Mouse (Mus musculus) stomach, embryonic 15.5 days (tissue): ENCODE measurements around the gene Ap3d1. TPM values are rescaled to one million over a fixed set of nuclear protein-coding genes. Genes with fewer than 3 reads are reported as not detected.

Experiments
- ATAC-seq: fragments of 200-750 bp; cut with Nextera tagmentation; 2 replicates; pipeline ENCODE4 v1.8.0; 2017; ENCODE audit warnings: low read depth, moderate number of reproducible peaks, moderate TSS enrichment; ENCODE audit not compliant: insufficient read depth, low FRiP score
- H3K27ac ChIP-seq: fragments of 300-500 bp; sonication (generic); 2 replicates; pipeline ENCODE4 v1.5.1; 2015; ENCODE audit warnings: mild to moderate bottlenecking, inconsistent platforms
- H3K27me3 ChIP-seq: fragments of 300-500 bp; sonication (generic); replicated peaks from 2 replicates; pipeline ENCODE4 v1.6.1; 2015; ENCODE audit warnings: inconsistent platforms
- H3K36me3 ChIP-seq: fragments of 300-500 bp; sonication (generic); 2 replicates; pipeline ENCODE4 v1.6.1; 2015; ENCODE audit warnings: inconsistent platforms
- H3K4me1 ChIP-seq: fragments of 300-500 bp; sonication (generic); 2 replicates; pipeline ENCODE4 v1.6.1; 2015; ENCODE audit warnings: inconsistent platforms
- H3K4me2 ChIP-seq: fragments of 300-500 bp; sonication (generic); 2 replicates; pipeline ENCODE4 v1.6.1; 2015; ENCODE audit warnings: mild to moderate bottlenecking, inconsistent platforms
- H3K4me3 ChIP-seq: fragments of 300-500 bp; sonication (generic); replicated peaks from 2 replicates; pipeline ENCODE4 v1.5.1; 2015; ENCODE audit warnings: inconsistent platforms
- H3K9ac ChIP-seq: fragments of 300-500 bp; sonication (generic); 2 replicates; pipeline ENCODE4 v1.6.1; 2015; ENCODE audit warnings: inconsistent platforms
- H3K9me3 ChIP-seq: fragments of 300-500 bp; sonication (generic); 2 replicates; pipeline ENCODE4 v1.6.1; 2016; ENCODE audit warnings: inconsistent platforms
- WGBS: fragments of 180-500 bp; shearing (Covaris S2); methylation state at CpG from one replicate; pipeline ENCODE4 v1.1.7; 2015; 5-methylcytosine and 5-hydroxymethylcytosine counted together
- polyA plus RNA-seq: library from polyadenylated mRNA; unstranded; fragments of >200 nt; fragmentation: Nextera tagmentation; extraction: Ambion mirVana; gene quantifications from 2 replicates; pipeline ENCODE4 v1.2.1, GENCODE M21; 2015

The Ap3d1 gene
- polyA plus RNA-seq, 1 experiment from 2014 or later, result 76.1 TPM

DNA sequence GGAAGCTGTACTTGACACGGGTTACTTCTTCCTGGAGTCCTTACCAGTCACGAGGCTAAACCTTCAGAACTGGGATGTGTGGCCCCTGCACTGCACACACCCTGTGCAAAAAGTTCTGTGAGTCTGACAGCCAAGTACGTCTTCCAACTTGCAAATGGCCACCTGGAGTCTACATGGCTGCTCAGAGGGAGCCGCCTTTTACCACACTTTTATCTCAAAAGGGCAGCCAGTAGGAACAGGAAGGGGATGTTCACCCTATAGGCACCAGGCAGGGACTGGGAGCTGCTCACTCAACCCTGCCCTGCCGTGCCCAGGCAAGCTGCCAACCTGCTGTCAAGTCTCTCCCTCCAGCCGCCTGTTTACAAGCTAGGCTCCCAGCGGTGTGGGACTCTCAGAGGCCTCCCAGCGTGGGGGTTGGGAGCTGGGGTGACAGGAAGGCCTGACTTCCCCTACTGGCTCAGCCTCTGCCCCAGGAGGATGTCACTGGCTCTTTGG is 64.1 kb downstream of the Ap3d1 start, which contains the start of gene Mknk2:
Gene Mknk2, minus strand, starts transcription at position 171 of the 495 bp plus-strand sequence.
- 6% methylated on average over 8 of the region's 8 CpGs for WGBS
- ATAC-seq, result peak; percentile 62
- peaks cover 53% of the 10 kb centered on the region for H3K4me1 ChIP-seq
- peak within 1 kb of the TSS; percentile 77 for H3K4me3 ChIP-seq
- H3K27ac ChIP-seq, result peak within 1 kb of the TSS; percentile 99
- no peaks in the 10 kb centered on the region for H3K36me3 ChIP-seq
- H3K27me3 ChIP-seq, result no peaks in the 10 kb centered on the region
- H3K4me2 ChIP-seq, result peak within 1 kb of the TSS; percentile 84
- no peaks in the 10 kb centered on the region for H3K9me3 ChIP-seq
- H3K9ac ChIP-seq, result peak within 1 kb of the TSS; percentile 72

- H3K4me1 ChIP-seq, result peaks cover 60% of the 10 kb centered on the region
- no peaks in the 10 kb centered on the region for H3K36me3 ChIP-seq
- peak overlapping the region; percentile 84 for H3K4me2 ChIP-seq
- no peak for ATAC-seq
- peak overlapping the region; percentile 72 for H3K9ac ChIP-seq
- H3K27me3 ChIP-seq, result no peaks in the 10 kb centered on the region
- peak overlapping the region; percentile 77 for H3K4me3 ChIP-seq
- WGBS, result 24% methylated on average over 9 of the region's 9 CpGs
- no peaks in the 10 kb centered on the region for H3K9me3 ChIP-seq
- peak overlapping the region; percentile 99 for H3K27ac ChIP-seq
These were observed 64.8 kb downstream of the Ap3d1 start for GRCm38 (mm10) chr10:80677128-80677875.

DNA sequence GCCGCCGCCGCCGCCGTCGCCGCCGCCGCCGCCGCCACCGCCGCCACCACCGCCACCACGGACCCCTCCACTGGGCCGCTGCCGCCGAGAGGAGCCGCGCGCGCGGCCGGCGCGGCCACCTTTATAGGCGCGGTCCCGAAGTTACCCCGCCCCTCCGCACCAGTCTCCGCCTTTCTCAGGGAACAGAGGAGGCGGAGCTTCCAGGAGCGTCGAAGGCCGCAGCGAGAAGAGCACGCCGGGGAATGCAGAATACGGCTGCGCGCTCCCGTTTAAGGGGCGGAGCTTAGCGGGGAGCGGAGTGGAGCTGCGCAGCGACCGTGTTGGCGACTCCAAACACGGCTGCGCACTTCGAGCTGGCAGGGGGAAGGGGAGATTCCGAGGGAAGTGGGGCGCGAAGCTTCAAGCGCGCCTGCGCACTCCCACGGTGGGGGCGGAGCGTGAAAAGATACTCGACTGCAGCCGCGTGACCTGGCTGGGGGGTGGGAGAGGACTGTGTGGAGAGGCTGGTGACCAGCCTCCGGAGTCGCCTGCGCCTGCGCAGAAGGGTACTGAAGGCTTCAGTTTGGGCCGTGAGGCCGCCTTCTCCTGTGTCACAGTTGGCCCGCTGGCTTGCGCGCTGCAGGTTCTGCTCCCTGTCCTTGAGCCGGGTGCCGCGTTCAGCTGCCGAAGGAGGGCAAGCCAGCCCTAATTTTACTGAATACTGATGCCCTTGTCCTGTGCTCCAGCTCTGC is 65.7 kb downstream of the Ap3d1 start:
- under 1% methylated on average over 60 of the region's 78 CpGs for WGBS
- H3K9ac ChIP-seq, result peak overlapping the region; percentile 82
- peaks cover 3% of the 10 kb centered on the region; the same call in 1 of the 2 replicates for H3K36me3 ChIP-seq
- peaks cover 63% of the 10 kb centered on the region for H3K4me1 ChIP-seq
- H3K27ac ChIP-seq, result peak overlapping the region; percentile 99
- H3K9me3 ChIP-seq, result no peaks in the 10 kb centered on the region
- H3K4me2 ChIP-seq, result peak overlapping the region; percentile 84
- peak; percentile 90 for ATAC-seq
- no peaks in the 10 kb centered on the region for H3K27me3 ChIP-seq
- H3K4me3 ChIP-seq, result peak overlapping the region; percentile 77

GRCm38 (mm10) chr10:80675405-80676197 is 66.5 kb downstream of the Ap3d1 start:
- Histone ChIP-seq H3K4me1 (peaks cover 63% of the 10 kb centered on the region), H3K27me3 (no peaks in the 10 kb centered on the region), H3K9ac (peak overlapping the region; percentile 82), H3K36me3 (peaks cover 9% of the 10 kb centered on the region), H3K4me3 (peak overlapping the region; percentile 77), H3K9me3 (no peaks in the 10 kb centered on the region), H3K4me2 (peak overlapping the region; percentile 84), H3K27ac (peak overlapping the region; percentile 79)
- no peak for ATAC-seq
- under 1% methylated on average over 46 of the region's 54 CpGs for WGBS

GRCm38 (mm10) chr10:80674851-80675404 is 67.1 kb downstream of the Ap3d1 start:
- H3K9ac ChIP-seq, result peak overlapping the region; percentile 82
- no peaks in the 10 kb centered on the region for H3K27me3 ChIP-seq
- 7% methylated on average over 6 of the region's 6 CpGs for WGBS
- peak overlapping the region; percentile 79 for H3K27ac ChIP-seq
- peaks cover 63% of the 10 kb centered on the region for H3K4me1 ChIP-seq
- peak overlapping the region; percentile 77 for H3K4me3 ChIP-seq
- no peak for ATAC-seq
- H3K4me2 ChIP-seq, result peak overlapping the region; percentile 84
- H3K9me3 ChIP-seq, result no peaks in the 10 kb centered on the region
- peaks cover 16% of the 10 kb centered on the region for H3K36me3 ChIP-seq

DNA sequence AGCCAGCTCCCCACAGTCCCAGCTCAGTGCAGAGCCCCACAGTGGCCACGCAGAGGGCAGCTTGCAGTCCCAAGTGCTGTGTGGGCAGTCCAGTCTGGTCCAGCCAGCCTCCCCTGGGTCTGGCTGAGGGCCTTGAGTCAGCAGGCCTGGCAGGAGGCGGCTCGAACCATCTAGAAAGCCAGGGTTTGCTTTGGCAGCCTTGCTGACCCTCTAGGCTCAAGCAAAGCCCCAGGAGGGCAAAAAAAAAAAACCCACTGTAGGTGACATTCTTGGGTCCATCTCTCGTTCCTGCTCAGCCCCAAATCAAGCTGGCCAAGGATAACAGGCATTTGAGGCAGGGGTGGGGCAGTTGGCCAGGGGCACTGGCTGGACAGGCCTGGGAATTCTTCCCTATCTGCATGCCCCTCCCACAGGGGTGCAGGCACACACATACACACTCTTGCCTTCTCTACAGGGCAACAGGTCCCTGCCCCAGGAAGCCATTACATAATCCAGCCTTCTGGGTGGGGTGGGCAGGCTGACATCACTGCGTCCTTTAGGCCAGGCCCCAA is 67.8 kb downstream of the Ap3d1 start:
- Histone ChIP-seq H3K27ac (peak overlapping the region; percentile 79), H3K4me1 (peaks cover 57% of the 10 kb centered on the region), H3K4me3 (peak overlapping the region; percentile 77), H3K36me3 (peaks cover 23% of the 10 kb centered on the region), H3K9me3 (no peaks in the 10 kb centered on the region), H3K27me3 (no peaks in the 10 kb centered on the region), H3K4me2 (peak overlapping the region; percentile 84), H3K9ac (peak overlapping the region; percentile 82; the same call in 1 of the 2 replicates)
- 43% methylated on average over 5 of the region's 5 CpGs for WGBS
- no peak for ATAC-seq

DNA sequence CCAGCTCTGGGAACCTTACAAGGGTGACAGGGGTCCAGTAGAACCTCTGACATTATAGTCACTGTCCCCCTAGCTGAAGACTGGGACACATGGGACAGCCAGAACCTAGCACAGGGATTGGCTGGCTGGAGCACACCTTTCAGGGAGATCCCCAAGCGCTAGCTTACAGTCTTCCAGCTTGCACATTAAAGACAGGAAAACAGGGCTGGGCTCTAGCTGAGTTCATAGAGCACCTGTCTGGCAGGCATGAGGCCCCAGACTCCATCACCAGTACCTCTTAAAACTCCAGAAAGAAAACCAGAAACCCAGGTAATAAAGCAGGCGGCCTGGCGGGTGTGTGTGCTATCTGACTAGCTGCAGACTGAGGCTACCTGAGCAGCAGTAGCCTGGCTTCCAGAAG is 68.4 kb downstream of the Ap3d1 start:
- H3K4me3 ChIP-seq, result peak overlapping the region; percentile 77
- WGBS, result 79% methylated on average over 3 of the region's 3 CpGs
- ATAC-seq, result no peak
- H3K9ac ChIP-seq, result no peak overlapping the region; the same call in 1 of the 2 replicates
- H3K27ac ChIP-seq, result peak overlapping the region; percentile 79; the same call in 1 of the 2 replicates
- H3K4me2 ChIP-seq, result peak overlapping the region; percentile 84
- H3K4me1 ChIP-seq, result peaks cover 51% of the 10 kb centered on the region
- no peaks in the 10 kb centered on the region for H3K9me3 ChIP-seq
- peaks cover 28% of the 10 kb centered on the region for H3K36me3 ChIP-seq
- H3K27me3 ChIP-seq, result no peaks in the 10 kb centered on the region

- Histone ChIP-seq H3K9me3 (no peaks in the 10 kb centered on the region), H3K36me3 (peaks cover 41% of the 10 kb centered on the region), H3K4me1 (peaks cover 36% of the 10 kb centered on the region), H3K27ac (no peak overlapping the region), H3K27me3 (no peaks in the 10 kb centered on the region), H3K4me3 (no peak overlapping the region), H3K4me2 (no peak overlapping the region), H3K9ac (no peak overlapping the region)
- 78% methylated on average over 11 of the region's 11 CpGs for WGBS
- ATAC-seq, result no peak
These were observed 70.0 kb downstream of the Ap3d1 start for GRCm38 (mm10) chr10:80671936-80672690.

- no peak overlapping the region for H3K4me3 ChIP-seq
- ATAC-seq, result no peak
- H3K9me3 ChIP-seq, result no peaks in the 10 kb centered on the region
- H3K36me3 ChIP-seq, result peaks cover 50% of the 10 kb centered on the region
- H3K27ac ChIP-seq, result no peak overlapping the region
- no peak overlapping the region for H3K9ac ChIP-seq
- 92% methylated on average over 4 of the region's 4 CpGs for WGBS
- peaks cover 41% of the 10 kb centered on the region for H3K4me1 ChIP-seq
- H3K27me3 ChIP-seq, result no peaks in the 10 kb centered on the region
- H3K4me2 ChIP-seq, result no peak overlapping the region
These were observed 70.8 kb downstream of the Ap3d1 start for GRCm38 (mm10) chr10:80671251-80671650.

GRCm38 (mm10) chr10:80670531-80670930 is 71.5 kb downstream of the Ap3d1 start:
- Histone ChIP-seq H3K9ac (no peak overlapping the region), H3K4me1 (peaks cover 48% of the 10 kb centered on the region), H3K36me3 (peaks cover 52% of the 10 kb centered on the region), H3K9me3 (no peaks in the 10 kb centered on the region), H3K4me2 (no peak overlapping the region), H3K27me3 (no peaks in the 10 kb centered on the region), H3K4me3 (no peak overlapping the region), H3K27ac (no peak overlapping the region)
- ATAC-seq, result no peak
- WGBS, result 90% methylated on average over 2 of the region's 2 CpGs
